Mouse (Mus musculus): ENCODE measurements around the gene Pcolce. TPM values are rescaled to one million over a fixed set of nuclear protein-coding genes. Genes with fewer than 3 reads are reported as not detected.

Gene Pcolce
- polyA plus RNA-seq, 1 experiment: 17.0 TPM

DNA sequence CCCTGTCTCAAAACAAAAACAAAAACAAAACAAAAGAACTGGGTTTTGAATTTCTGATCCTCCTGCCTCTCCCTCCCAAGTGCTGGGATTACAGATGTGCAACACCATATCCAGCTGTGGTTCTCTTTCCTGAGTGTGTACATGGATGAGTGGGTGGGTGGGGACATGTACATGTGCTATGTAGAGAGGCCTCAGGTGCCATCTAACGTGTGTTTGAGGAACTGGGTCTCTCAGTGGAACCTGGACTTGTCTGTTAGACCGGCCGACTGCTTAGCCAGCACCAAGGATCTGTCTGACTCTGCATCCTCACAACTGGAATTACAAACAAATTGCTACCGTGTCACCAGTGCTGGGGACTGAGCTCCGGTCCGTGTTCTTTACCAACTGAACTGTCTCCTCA, 16.0 kb downstream of the Pcolce start:
- DNase-seq (ENCODE audit: extremely low spot score in 1 of 2, low spot score in 1 of 2): no peak

DNA sequence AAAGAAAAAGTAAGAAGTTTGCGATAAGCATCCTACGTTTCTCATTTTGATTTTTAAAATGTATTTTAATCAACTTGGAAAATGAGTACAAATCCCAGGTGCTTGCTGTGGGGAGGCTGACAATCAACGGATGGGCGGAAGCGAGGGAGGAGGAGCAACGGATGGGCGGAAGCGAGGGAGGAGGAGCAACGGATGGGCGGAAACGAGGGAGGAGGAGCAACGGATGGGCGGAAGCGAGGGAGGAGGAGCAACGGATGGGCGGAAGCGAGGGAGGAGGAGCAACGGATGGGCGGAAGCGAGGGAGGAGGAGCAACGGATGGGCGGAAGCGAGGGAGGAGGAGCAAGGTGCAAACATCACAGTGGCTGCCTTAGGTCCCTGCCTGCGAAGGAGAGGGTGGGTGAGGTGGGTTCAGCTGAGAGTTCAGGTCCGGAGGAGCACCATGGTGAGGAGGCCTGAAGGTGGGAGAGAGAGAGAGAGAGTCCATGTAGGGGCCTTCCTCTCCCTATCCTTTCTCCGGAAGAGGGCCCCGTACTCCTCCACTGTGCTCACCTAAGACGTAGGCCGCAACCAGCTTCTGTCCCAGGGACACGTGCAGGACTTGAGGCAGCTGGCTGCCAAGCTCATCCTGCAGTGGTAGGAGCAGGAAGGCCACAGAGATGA, 16.9 kb downstream of the Pcolce start:
- DNase-seq (ENCODE audit: extremely low spot score in 1 of 2, low spot score in 1 of 2): no peak

DNA sequence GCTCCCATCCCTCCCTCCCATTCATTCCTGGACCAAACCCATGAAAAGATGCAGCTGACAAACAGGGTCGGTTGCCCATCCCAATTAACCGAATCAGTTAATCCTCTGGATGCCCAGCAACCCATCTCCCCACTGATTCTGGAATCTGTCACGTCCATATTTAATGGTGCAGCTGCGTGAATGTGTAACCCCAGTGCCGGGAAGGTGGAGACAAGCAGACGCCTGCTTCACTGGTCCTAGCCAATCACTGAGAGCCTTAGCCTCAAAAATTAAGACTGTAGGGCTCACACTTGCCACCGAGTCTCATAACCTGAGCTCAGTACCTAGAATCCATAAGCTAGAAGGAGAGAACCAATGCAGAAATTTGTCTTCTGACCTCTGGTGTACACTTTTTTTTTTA, 17.7 kb downstream of the Pcolce start:
- no peak for DNase-seq (ENCODE audit: extremely low spot score in 1 of 2, low spot score in 1 of 2)

GRCm38 (mm10) chr5:137590507-137590906, 23.1 kb downstream of the Pcolce start:
- DNase-seq (ENCODE audit: extremely low spot score in 1 of 2, low spot score in 1 of 2): no peak

DNA sequence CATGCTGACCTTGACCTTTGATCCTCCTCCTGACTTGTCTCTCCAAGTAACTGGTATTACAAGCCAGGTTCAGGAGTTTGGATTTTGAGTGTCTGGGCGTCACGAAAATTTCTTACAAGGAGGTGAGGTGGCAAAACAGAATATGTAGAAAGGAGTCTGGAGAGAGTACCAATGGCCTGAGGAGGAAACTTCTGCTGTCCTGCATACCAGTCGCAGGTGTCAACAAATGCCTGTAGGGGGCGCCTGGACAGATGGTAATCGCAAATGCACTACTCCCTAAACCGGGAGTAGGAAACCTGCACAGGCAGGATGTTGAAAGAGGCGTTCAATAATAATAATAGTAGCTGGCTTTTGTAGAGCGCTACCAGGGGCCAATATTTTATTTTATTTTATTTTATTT, 28.6 kb downstream of the Pcolce start:
- DNase-seq (ENCODE audit: extremely low spot score in 1 of 2, low spot score in 1 of 2): peak in 1 of 2 experiments; percentile 80

GRCm38 (mm10) chr5:137583670-137584169, 29.9 kb downstream of the Pcolce start:
- DNase-seq (ENCODE audit: extremely low spot score in 1 of 2, low spot score in 1 of 2): peak in 1 of 2 experiments; percentile 59

DNA sequence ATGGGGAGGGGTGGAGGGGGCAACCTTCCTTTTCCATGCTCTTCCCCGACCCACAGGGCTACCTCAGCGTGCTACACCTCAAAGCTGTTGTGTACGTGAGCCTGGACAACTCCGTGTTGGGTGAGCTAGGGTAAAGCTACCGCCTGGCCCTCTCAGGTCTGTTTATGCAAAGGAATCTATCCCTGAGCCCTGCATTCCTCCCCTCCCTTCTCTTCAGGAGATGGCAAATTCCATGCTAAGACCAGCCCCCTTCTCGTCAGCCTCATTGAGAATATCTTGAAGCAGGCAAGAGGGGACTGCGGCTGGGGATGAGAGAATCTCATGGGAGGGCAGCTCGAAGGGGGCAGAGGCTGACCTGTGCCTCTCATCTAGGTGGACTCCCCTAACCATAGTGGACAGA, 30.9 kb downstream of the Pcolce start:
- no peak for DNase-seq (ENCODE audit: extremely low spot score in 1 of 2, low spot score in 1 of 2)

- no peak for DNase-seq (ENCODE audit: extremely low spot score in 1 of 2, low spot score in 1 of 2)
Measured at GRCm38 (mm10) chr5:137580246-137580645, 33.3 kb downstream of the Pcolce start.

GRCm38 (mm10) chr5:137574470-137574901, 39.1 kb downstream of the Pcolce start:
- peak in 1 of 2 experiments; percentile 57 for DNase-seq (ENCODE audit: extremely low spot score in 1 of 2, low spot score in 1 of 2)

DNA sequence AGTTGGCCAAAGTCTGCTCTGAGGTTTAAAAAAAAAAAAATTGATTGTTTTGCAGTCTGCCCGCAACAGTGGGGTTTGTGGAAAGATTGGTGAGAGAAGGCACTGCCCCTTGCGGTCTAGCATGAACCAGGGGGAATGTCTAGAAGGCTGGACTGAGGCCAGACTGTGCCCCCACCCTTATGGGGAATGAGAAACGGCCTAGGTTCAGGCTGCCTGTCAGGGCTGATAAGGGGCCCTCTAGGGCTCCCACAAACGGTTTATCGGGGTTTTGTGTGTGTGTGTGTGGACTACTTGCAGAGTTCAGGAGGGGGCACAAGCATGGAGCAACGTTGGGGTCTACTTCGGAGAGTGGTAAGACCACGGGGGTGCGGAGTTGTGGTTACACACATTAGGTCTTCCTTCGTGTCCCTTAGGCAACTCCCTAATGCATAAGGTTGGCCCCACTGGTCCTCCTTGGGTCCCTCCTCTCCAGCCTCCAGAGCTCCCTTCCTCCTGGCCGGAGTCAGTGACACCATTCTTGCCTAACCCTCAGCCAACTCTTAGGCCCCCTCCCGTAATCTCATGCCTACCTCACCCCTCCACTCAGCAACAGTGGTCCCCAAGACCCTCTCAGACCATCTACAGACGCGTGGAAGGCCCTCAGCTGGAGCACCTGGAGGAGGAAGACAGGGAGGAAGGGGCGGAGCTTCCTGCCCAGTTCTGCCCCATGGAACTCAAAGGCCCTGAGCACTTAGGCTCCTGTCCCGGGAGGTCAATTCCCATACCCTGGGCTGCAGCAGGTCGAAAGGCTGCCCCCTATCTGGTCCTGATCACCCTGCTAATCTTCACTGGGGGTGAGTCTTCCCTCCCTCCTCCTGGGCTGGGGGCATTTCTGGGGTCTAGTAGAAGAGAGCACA, 42.6 kb downstream of the Pcolce start:
- DNase-seq (ENCODE audit: extremely low spot score in 1 of 2, low spot score in 1 of 2): no peak

GRCm38 (mm10) chr5:137570181-137570580, 43.4 kb downstream of the Pcolce start:
- no peak for DNase-seq (ENCODE audit: extremely low spot score in 1 of 2, low spot score in 1 of 2)

DNA sequence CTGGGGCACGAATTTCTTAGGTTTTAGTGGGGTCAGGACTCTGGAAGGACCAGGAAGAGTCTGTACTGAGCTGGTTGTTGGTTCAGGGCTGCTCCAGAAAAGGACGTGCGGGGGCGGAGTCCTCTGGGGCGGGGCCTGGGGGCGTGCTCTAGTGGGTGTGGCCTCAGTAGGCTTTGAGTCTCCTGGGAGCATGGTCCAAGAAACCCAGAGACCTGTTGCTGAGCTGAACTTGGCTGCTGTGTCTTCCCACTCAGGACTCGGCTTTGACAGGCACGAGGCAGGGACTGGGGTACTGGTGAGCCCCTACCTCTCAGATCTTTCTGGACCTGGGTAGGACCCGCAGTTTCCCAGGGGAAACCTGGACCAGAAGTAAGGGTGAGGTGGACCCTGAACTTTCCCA, 43.9 kb downstream of the Pcolce start, which contains the start of gene Tfr2:
Tfr2 (plus strand) TSS at position 176 of the 400 bp plus-strand sequence.
- DNase-seq (ENCODE audit: extremely low spot score in 1 of 2, low spot score in 1 of 2): no peak

DNA sequence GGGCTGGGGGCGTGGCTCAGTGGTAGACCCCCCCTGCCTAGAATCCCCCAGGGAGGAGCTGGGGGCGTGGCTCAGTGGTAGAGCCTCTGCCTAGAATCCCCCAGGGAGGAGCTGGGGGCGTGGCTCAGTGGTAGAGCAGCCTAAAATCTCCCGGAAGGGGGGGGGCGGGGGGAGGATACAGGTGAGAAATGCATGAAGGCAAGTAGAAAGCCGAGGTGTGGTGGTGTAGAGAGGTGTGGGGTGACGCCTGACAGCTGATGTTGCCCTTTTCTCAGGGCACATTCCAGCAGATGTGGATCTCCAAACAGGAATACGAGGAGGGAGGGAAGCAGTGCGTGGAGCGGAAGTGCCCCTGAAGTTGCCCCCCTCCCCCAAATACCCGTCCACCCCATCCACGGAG, 44.6 kb downstream of the Pcolce start:
- DNase-seq (ENCODE audit: extremely low spot score in 1 of 2, low spot score in 1 of 2): no peak

- no peak for DNase-seq (ENCODE audit: extremely low spot score in 1 of 2, low spot score in 1 of 2)
Measured at GRCm38 (mm10) chr5:137568223-137568798, 45.3 kb downstream of the Pcolce start.

DNA sequence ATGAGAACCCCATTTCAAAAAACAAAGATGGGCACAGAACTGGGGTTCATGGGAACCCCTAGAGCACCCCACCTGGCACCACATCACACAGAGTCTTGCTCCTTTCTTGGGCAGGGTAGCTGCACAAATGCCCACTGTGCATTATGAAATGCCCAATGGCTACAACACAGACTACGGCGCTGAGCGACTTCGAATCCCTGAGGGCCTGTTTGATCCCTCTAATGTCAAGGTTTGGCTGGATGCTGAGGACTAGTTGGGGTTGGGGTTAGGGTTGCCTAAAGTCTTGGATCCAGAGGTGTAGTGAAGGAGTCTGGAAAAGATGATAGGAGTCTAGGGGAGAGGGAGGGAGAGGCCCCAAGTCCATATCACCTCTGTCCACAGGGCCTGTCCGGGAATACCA, 47.2 kb downstream of the Pcolce start:
- DNase-seq (ENCODE audit: extremely low spot score in 1 of 2, low spot score in 1 of 2): no peak

- DNase-seq (ENCODE audit: extremely low spot score in 1 of 2, low spot score in 1 of 2): no peak
Measured at GRCm38 (mm10) chr5:137565744-137566143, 47.8 kb downstream of the Pcolce start.

DNA sequence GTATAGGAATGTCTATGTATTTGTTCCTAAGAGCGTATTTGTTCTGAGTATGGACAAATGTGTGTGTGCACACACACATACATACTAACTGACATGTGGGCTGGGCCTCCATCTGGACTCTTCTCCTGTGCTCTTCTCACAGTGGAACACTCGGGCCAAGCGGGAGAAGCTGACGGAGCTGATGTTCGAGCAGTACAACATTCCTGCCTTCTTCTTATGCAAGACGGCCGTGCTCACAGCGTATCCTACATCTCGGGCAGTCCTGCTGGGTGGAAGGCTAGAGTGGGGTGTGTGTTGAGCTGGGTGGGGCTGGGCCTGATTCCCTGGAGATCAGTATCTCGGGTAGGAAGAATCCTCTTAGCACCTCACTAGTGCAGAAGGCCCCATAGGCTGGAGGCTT, 50.6 kb downstream of the Pcolce start:
- peak in 1 of 2 experiments; percentile 47 for DNase-seq (ENCODE audit: extremely low spot score in 1 of 2, low spot score in 1 of 2)

DNA sequence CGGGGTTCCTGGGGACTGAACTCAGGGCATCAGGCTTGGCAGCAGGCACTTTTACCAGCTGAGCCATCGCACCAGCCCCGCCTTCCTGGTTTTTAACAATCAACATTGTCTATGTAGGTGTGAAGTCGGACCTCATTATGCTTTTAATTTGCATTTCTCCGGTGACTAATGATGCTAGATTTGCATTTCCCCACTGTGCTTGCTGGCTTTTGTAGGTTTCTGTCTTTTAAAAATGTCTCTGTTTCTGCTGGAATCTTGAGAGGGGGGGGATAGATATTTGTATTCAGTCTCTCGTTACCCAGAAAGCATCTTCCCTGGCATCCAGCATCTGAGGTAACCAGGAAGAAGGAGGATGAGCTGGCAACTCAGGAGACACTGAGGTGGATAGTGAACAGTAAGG, 52.0 kb downstream of the Pcolce start:
- DNase-seq (ENCODE audit: extremely low spot score in 1 of 2, low spot score in 1 of 2): peak in 1 of 2 experiments; percentile 59

Measured in frontal cortex, adult 2 months (tissue).